In the genomic region with DNA sequence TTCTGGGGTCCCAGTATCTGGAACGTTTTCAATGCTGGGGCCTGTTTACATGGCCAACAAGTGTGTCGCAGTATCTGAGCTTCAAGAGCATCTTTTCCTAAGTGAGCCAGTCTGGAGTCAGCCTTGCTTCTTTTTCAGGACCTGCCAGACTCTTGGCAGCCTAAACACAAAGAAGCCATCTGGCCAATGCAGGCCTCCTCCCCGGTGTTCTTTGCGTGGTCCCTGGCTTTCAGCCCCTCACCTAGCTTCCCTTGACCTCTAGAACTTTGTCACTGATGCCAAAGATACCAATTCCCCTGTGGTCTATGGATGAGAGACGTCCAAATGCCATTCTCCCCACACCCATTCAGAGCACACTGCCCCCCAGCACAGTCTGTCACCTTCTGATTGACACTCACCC, we compare ENCODE assay signal across 15 mouse cellular contexts.
"Had no signal": no experiment of that assay in that cellular context is flagged by ENCODE, and none has a peak within 500 bp of the region (broad histone marks: within the 10 kb centered on the region; RNA-seq: fewer than 3 reads in every experiment).

No protein-coding gene starts in this region.

- H3K4me1 ChIP-seq: liver, embryonic 12.5 days; stomach, embryonic 15.5 days had no signal

- H3K9me3 ChIP-seq: limb, embryonic 15.5 days; liver, embryonic 12.5 days; neural tube, embryonic 12.5 days; stomach, embryonic 15.5 days had no signal

- H3K27me3 ChIP-seq: limb, embryonic 15.5 days; liver, embryonic 12.5 days; neural tube, embryonic 12.5 days; stomach, embryonic 15.5 days had no signal

- H3K27ac ChIP-seq: layer of hippocampus, adult 2 months; limb, embryonic 15.5 days; liver, embryonic 12.5 days; macrophage; neural tube, embryonic 12.5 days; stomach, embryonic 15.5 days had no signal

- H3K4me3 ChIP-seq: layer of hippocampus, adult 2 months; limb, embryonic 15.5 days; liver, embryonic 12.5 days; neural tube, embryonic 12.5 days; stomach, embryonic 15.5 days had no signal

- H3K36me3 ChIP-seq: limb, embryonic 15.5 days; liver, embryonic 12.5 days; neural tube, embryonic 12.5 days; stomach, embryonic 15.5 days had no signal

- H3K4me2 ChIP-seq: limb, embryonic 15.5 days; liver, embryonic 12.5 days; lung, embryonic 14.5 days; neural tube, embryonic 12.5 days; stomach, embryonic 15.5 days had no signal

- ATAC-seq: liver, embryonic 12.5 days had no signal

- H3K9ac ChIP-seq: limb, embryonic 15.5 days; liver, embryonic 12.5 days; lung, embryonic 14.5 days; neural tube, embryonic 12.5 days; stomach, embryonic 15.5 days had no signal

- DNase-seq: kidney, postnatal 10 days; kidney, postnatal 4 days; left cerebral cortex, postnatal 4 days; lung, embryonic 14.5 days; lung, postnatal 10 days; midbrain, embryonic 14.5 days; right cerebral cortex, postnatal 14 days; thymus, adult 2 months; thymus, postnatal 25 days had no signal
